In genomic region chr12:102683979-102684378, GRCm38 (mm10) we compare ENCODE assay signal across 18 mouse cellular contexts. TPM values are rescaled to one million over a fixed set of nuclear protein-coding genes. Genes with fewer than 3 reads are reported as not detected.
A peak's percentile ranks its signal among the peaks of the same experiment; 100 is the strongest.
DNase-seq lines count a peak whose midpoint lies in the region; ATAC-seq and TF ChIP-seq lines count a peak whose summit lies in the region.
"Had no signal": no experiment of that assay in that cellular context is flagged by ENCODE, and none has a peak within 500 bp of the region (broad histone marks: within the 10 kb centered on the region; RNA-seq: fewer than 3 reads in every experiment).

No protein-coding gene starts in this region.

- H3K9ac ChIP-seq in hindbrain, embryonic 16.5 days (ENCODE audit: low read depth, low read length): no peak overlapping the region; the same call in 1 of the 2 replicates
- H3K9ac ChIP-seq: embryonic facial prominence, embryonic 12.5 days; heart, embryonic 12.5 days; liver, embryonic 12.5 days; lung, embryonic 15.5 days had no signal

- no peaks in the 10 kb centered on the region for H3K9me3 ChIP-seq in hindbrain, embryonic 16.5 days (ENCODE audit: control insufficient read depth, low read length)
- H3K9me3 ChIP-seq: embryonic facial prominence, embryonic 12.5 days; heart, embryonic 12.5 days; liver, embryonic 12.5 days; lung, embryonic 15.5 days had no signal

- 48% methylated on average over 5 of the region's 5 CpGs for WGBS in hindbrain, embryonic 16.5 days
- 73% methylated on average over 5 of the region's 5 CpGs for WGBS in small intestine, adult 2 months

- peaks cover 25% of the 10 kb centered on the region for H3K4me1 ChIP-seq in hindbrain, embryonic 16.5 days (ENCODE audit: control insufficient read depth, insufficient read depth, low read depth, low read length)
- peaks cover 84% of the 10 kb centered on the region for H3K4me1 ChIP-seq in small intestine, adult 2 months (ENCODE audit: control insufficient read depth, insufficient read depth, insufficient read length, low read length)

- DNase-seq in gastrocnemius, postnatal 14 days: peak; percentile 57
- no peak for DNase-seq in gastrocnemius, postnatal 10 days
- DNase-seq in retina, postnatal 1 day: peak; percentile 57
- DNase-seq in retina, embryonic 14.5 days (ENCODE audit: low spot score): no peak
- no peak for DNase-seq in adrenal gland, postnatal 10 days
- DNase-seq: cerebellum, adult 11-12 months; cerebellum, postnatal 36 days; gastrocnemius, postnatal 36 days; heart, postnatal 4 days; right cerebral cortex, postnatal 14 days had no signal

- no peaks in the 10 kb centered on the region for H3K36me3 ChIP-seq in hindbrain, embryonic 16.5 days (ENCODE audit: control insufficient read depth, insufficient read depth, low read length)
- peaks cover 21% of the 10 kb centered on the region for H3K36me3 ChIP-seq in small intestine, adult 2 months (ENCODE audit: control insufficient read depth, insufficient read depth, low read length)
- H3K36me3 ChIP-seq: embryonic facial prominence, embryonic 12.5 days; heart, embryonic 12.5 days; liver, embryonic 12.5 days; lung, embryonic 15.5 days had no signal

- H3K4me3 ChIP-seq in hindbrain, embryonic 16.5 days (ENCODE audit: low read length): no peak overlapping the region
- 0 out of 2 replicates have a peak overlapping the region, but pooled peaks have one; percentile 2 for H3K4me3 ChIP-seq in small intestine, adult 2 months (ENCODE audit: low read depth, low read length)
- H3K4me3 ChIP-seq: embryonic facial prominence, embryonic 12.5 days; heart, embryonic 12.5 days; liver, embryonic 12.5 days; lung, embryonic 15.5 days had no signal

- no peaks in the 10 kb centered on the region for H3K27me3 ChIP-seq in hindbrain, embryonic 16.5 days (replicated peaks; ENCODE audit: control insufficient read depth, insufficient read depth, low read length)
- no peaks in the 10 kb centered on the region for H3K27me3 ChIP-seq in small intestine, adult 2 months (ENCODE audit: control insufficient read depth, insufficient read depth, low read length)
- H3K27me3 ChIP-seq: embryonic facial prominence, embryonic 12.5 days; heart, embryonic 12.5 days; liver, embryonic 12.5 days; lung, embryonic 15.5 days; Patski had no signal

- no peak for TF ChIP-seq POLR2A in small intestine, adult 2 months (IDR thresholded peaks at IDR 0.05; ENCODE audit: low read depth, low read length)

- intact Hi-C loops in gastrocnemius, postnatal 14 days (cut with DNase I; ENCODE audit: low total_unique reads): no loop called here

- ATAC-seq in hindbrain, embryonic 16.5 days: peak; percentile 34; the same call in 1 of the 2 replicates
- no peak for ATAC-seq in activated CD4-positive, CD25-positive, alpha-beta regulatory T cell, adult 4 months
- ATAC-seq: liver, embryonic 12.5 days had no signal

- H3K27ac ChIP-seq in hindbrain, embryonic 16.5 days (ENCODE audit: low read depth, low read length): peak overlapping the region; percentile 17; the same call in 1 of the 2 replicates
- peak overlapping the region; percentile 99 for H3K27ac ChIP-seq in small intestine, adult 2 months (ENCODE audit: insufficient read depth, low read depth, low read length)
- H3K27ac ChIP-seq: embryonic facial prominence, embryonic 12.5 days; liver, embryonic 12.5 days; lung, embryonic 15.5 days had no signal

- no peak for TF ChIP-seq CTCF in small intestine, adult 2 months (IDR thresholded peaks at IDR 0.05; ENCODE audit: extremely low read depth, insufficient read length, insufficient replicate concordance, low read depth, low read length)

- no peak overlapping the region for H3K4me2 ChIP-seq in hindbrain, embryonic 16.5 days (ENCODE audit: low read length)
- H3K4me2 ChIP-seq: embryonic facial prominence, embryonic 12.5 days; heart, embryonic 12.5 days; liver, embryonic 12.5 days; lung, embryonic 15.5 days had no signal

RNA-seq across cellular contexts. Expression of gene Itpk1, which starts 20.8 kb away (rescaled TPM):
- total RNA-seq in gastrocnemius, postnatal 14 days (2021): 1 to 10 TPM; 6.4 to 8.4 TPM
- 1 to 10 TPM; 5.6 to 6.0 TPM for total RNA-seq in gastrocnemius, postnatal 10 days (2021)
- polyA plus RNA-seq in hindbrain, embryonic 16.5 days (2015; fragmentation: Nextera tagmentation; extraction: Ambion mirVana): 41.2 and 42.5 TPM in 2 replicates
- 104 and 324 TPM in 2 replicates for polyA plus RNA-seq in small intestine, adult 2 months (2012; rRNA removed)
- polyA plus RNA-seq in activated CD4-positive, CD25-positive, alpha-beta regulatory T cell, adult 4 months (2017; shearing (Covaris generic)): 10 to 100 TPM; 16.2 to 18.4 TPM
- 10 to 100 TPM; 98.3 to 99.2 TPM for total RNA-seq in adrenal gland, postnatal 10 days (2021)

RNA-seq across cellular contexts. Expression of gene Moap1, which starts 59.5 kb away (rescaled TPM):
- total RNA-seq in gastrocnemius, postnatal 14 days (2021): 1 to 10 TPM; 4.7 to 4.8 TPM
- 1 to 10 TPM; 6.4 to 6.8 TPM for total RNA-seq in gastrocnemius, postnatal 10 days (2021)
- polyA plus RNA-seq in hindbrain, embryonic 16.5 days (2015; fragmentation: Nextera tagmentation; extraction: Ambion mirVana): 72.4 and 81.3 TPM in 2 replicates
- 0.30 and 0.74 TPM in 2 replicates for polyA plus RNA-seq in small intestine, adult 2 months (2012; rRNA removed)
- polyA plus RNA-seq in activated CD4-positive, CD25-positive, alpha-beta regulatory T cell, adult 4 months (2017; shearing (Covaris generic)): 1 to 10 TPM; 6.5 to 8.3 TPM
- total RNA-seq in adrenal gland, postnatal 10 days (2021): 1 to 10 TPM; 6.4 to 9.2 TPM

RNA-seq across cellular contexts. Expression of gene Tmem251, which starts 59.6 kb away (rescaled TPM):
- total RNA-seq in gastrocnemius, postnatal 14 days (2021): 1 to 10 TPM; 2.0 to 2.3 TPM
- 1 to 10 TPM; 2.3 to 2.7 TPM for total RNA-seq in gastrocnemius, postnatal 10 days (2021)
- polyA plus RNA-seq in hindbrain, embryonic 16.5 days (2015; fragmentation: Nextera tagmentation; extraction: Ambion mirVana): 9.9 and 11.8 TPM in 2 replicates
- 1.7 and 2.4 TPM in 2 replicates for polyA plus RNA-seq in small intestine, adult 2 months (2012; rRNA removed)
- 10 to 100 TPM in 1 of 2 experiments, 1 to 10 TPM in 1; 8.5 to 10.1 TPM for polyA plus RNA-seq in activated CD4-positive, CD25-positive, alpha-beta regulatory T cell, adult 4 months (2017; shearing (Covaris generic))
- 1 to 10 TPM; 4.6 to 5.1 TPM for total RNA-seq in adrenal gland, postnatal 10 days (2021)

Comparison
In these comparisons a context has a peak if more than half of its experiments do, and no peak if none do; other contexts are left out.
1. DNase-seq: peak in gastrocnemius, postnatal 14 days (single experiment) and retina, postnatal 1 day (single experiment); none in gastrocnemius, postnatal 10 days (single experiment), retina, embryonic 14.5 days (single experiment) and adrenal gland, postnatal 10 days (single experiment).
2. RNA of gene Itpk1, which starts 20.8 kb away (total RNA-seq): 98.3 to 99.2 TPM in adrenal gland, postnatal 10 days; 6.4 to 8.4 TPM in gastrocnemius, postnatal 14 days and 5.6 to 6.0 TPM in gastrocnemius, postnatal 10 days; every median in the first group is over 10 times any median in the second.